Mouse (Mus musculus) hindbrain, embryonic 13.5 days (tissue): ENCODE results near the gene Teddm3. TPM values are rescaled to one million over a fixed set of nuclear protein-coding genes. Genes with fewer than 3 reads are reported as not detected.
"Not testable (repeated sequence)": the region's sequence is repeated elsewhere in the genome, so short reads cannot be mapped to it uniquely, and the experiment has no call there.

Experiments used
- ATAC-seq: fragments of 200-750 bp; cut with Nextera tagmentation; 2 replicates; pipeline ENCODE4 v1.8.0; 2017; ENCODE audit warnings: moderate TSS enrichment; ENCODE audit not compliant: low FRiP score
- H3K27ac ChIP-seq: fragments of 300-500 bp; sonication (generic); 2 replicates; pipeline ENCODE4 v1.5.1; 2015; ENCODE audit warnings: inconsistent platforms, mild to moderate bottlenecking, moderate library complexity
- H3K27me3 ChIP-seq: fragments of 300-500 bp; sonication (generic); 2 replicates; pipeline ENCODE4 v1.6.1; 2015; ENCODE audit warnings: mild to moderate bottlenecking, inconsistent platforms
- H3K36me3 ChIP-seq: fragments of 300-500 bp; sonication (generic); 2 replicates; pipeline ENCODE4 v1.6.1; 2015; ENCODE audit warnings: mild to moderate bottlenecking, inconsistent platforms
- H3K4me1 ChIP-seq: fragments of 300-500 bp; sonication (generic); replicated peaks from 2 replicates; pipeline ENCODE4 v1.6.1; 2015; ENCODE audit warnings: inconsistent platforms
- H3K4me2 ChIP-seq: fragments of 300-500 bp; sonication (generic); 2 replicates; pipeline ENCODE4 v1.6.1; 2015; ENCODE audit warnings: inconsistent platforms, mild to moderate bottlenecking, moderate library complexity
- H3K4me3 ChIP-seq: fragments of 300-500 bp; sonication (generic); 2 replicates; pipeline ENCODE4 v1.5.1; 2015; ENCODE audit warnings: mild to moderate bottlenecking, inconsistent platforms
- H3K9ac ChIP-seq: fragments of 300-500 bp; sonication (generic); 2 replicates; pipeline ENCODE4 v1.6.1; 2015; ENCODE audit warnings: mild to moderate bottlenecking, inconsistent platforms
- H3K9me3 ChIP-seq: fragments of 300-500 bp; sonication (generic); 2 replicates; pipeline ENCODE4 v1.6.1; 2016; ENCODE audit warnings: inconsistent platforms
- WGBS: fragments of 180-500 bp; shearing (Covaris S2); methylation state at CpG from one replicate; pipeline ENCODE4 v1.1.7; 2015; 5-methylcytosine and 5-hydroxymethylcytosine counted together
- polyA plus RNA-seq: library from polyadenylated mRNA; unstranded; fragments of >200 nt; fragmentation: Nextera tagmentation; extraction: Ambion mirVana; gene quantifications from 2 replicates; pipeline ENCODE4 v1.2.1, GENCODE M21; 2015

Gene Teddm3
- polyA plus RNA-seq, 1 experiment from 2014 or later, result 0.19 TPM

DNA sequence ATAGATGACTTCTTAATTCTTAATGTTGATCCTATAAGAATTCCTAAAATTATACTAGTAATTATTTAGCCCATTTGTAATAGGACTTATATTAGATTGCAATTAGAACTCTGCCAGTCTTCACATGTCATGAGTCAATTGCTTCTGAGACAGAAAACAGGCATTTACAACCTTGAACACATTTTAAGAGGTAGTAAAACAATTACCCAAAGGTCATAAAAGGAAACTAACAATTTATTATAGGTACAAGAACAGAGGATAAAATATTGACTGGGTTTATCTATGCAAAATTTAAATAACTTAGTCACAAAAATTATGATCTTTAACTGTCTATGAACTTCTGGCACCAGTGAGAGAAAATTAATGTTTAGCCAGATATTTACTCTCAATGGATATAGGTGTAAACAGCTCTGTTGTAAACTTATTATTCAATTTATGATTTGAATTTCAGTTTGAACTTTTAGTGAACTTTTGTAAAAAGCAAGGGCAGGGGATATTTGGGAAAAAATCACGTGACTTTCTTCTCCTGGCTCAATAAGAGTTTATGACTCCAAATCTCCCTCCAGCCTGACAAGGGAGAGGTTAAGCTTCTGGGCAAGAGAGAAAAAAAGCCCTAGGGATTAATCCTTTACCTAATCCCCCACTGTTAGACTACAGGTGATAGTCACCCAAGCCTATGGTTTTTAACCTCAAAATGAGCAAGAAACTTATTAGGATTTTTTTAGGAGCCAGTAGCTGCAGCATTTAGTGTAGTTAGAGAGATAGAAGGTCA is 17.3 kb downstream of the Teddm3 start:
- Histone ChIP-seq H3K4me2 (no peak overlapping the region), H3K36me3 (no peaks in the 10 kb centered on the region), H3K27me3 (no peaks in the 10 kb centered on the region), H3K9ac (no peak overlapping the region), H3K27ac (no peak overlapping the region), H3K9me3 (no peaks in the 10 kb centered on the region), H3K4me3 (no peak overlapping the region), H3K4me1 (no peaks in the 10 kb centered on the region)
- no peak for ATAC-seq
- WGBS, result 54% methylated on average over 1 of the region's 1 CpGs

DNA sequence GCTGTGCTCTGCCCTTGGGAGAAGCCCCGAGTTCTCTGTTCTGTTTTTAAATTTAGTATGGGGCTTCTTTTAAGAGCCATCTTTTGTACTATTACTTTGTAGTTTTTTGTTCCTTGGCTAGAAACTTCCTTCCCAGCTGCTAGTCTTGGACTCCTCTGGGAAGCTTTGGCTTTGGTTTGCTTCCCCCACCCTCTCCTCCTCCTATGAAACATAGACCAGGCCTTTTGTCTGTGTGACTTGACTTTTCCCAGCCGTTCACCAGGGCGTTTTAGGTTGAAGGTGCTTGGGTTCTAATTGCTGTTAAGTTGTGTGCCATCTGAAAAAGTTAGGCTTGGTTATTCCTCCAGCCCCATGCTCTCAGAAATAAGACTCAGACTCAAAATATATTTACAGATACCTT is 26.1 kb downstream of the Teddm3 start:
- H3K27me3 ChIP-seq, H3K4me1 ChIP-seq, H3K9me3 ChIP-seq, H3K9ac ChIP-seq, ATAC-seq, H3K4me3 ChIP-seq, H3K36me3 ChIP-seq, H3K4me2 ChIP-seq, H3K27ac ChIP-seq: not testable (repeated sequence)
- 80% methylated on average over 3 of the region's 3 CpGs for WGBS

DNA sequence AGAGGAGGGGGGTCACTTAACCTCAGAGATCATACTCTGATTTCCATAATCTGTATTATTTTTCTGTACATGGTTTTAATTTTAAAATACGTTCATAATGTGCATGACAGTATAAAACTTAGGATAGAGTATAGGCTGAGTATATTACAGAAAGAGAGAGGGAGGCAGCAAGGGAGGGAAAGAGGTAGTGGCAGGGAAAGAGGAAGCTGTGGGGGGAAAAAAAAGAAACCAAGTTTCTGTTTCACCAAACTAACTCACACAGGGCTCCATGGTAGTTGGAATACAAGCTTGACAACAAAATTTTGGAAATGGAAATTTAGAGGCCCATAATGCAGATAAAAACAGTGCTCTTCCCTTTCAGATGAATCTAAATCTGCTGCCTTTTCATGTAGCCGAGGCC is 31.0 kb downstream of the Teddm3 start:
- not testable (repeated sequence) for H3K9ac ChIP-seq, ATAC-seq, H3K27ac ChIP-seq, H3K4me1 ChIP-seq, H3K4me3 ChIP-seq, H3K36me3 ChIP-seq, H3K4me2 ChIP-seq, H3K27me3 ChIP-seq, H3K9me3 ChIP-seq
- WGBS, result 82% methylated on average over 2 of the region's 2 CpGs

DNA sequence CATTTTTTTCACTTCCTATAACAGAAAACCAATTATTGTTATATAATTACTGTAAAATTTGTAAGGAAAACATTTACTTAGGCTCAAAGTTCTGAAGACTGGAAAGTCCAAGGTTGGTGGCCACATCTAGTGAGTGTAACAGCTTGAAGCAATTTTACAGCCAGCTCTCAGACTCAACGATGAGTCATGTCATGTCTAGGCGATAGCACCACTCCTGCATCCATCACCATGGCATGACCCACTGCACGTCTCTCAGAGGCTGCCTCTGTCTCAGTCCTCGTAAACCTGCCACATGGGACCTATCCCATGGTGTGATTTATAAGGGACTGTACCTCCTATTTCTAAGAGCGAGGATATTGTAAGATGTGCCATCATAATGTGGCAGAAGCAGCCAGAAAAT is 37.7 kb downstream of the Teddm3 start:
- Histone ChIP-seq H3K4me3 (no peak overlapping the region), H3K4me1 (no peaks in the 10 kb centered on the region), H3K36me3 (no peaks in the 10 kb centered on the region), H3K27me3 (no peaks in the 10 kb centered on the region), H3K4me2 (no peak overlapping the region), H3K9ac (no peak overlapping the region), H3K9me3 (no peaks in the 10 kb centered on the region), H3K27ac (no peak overlapping the region)
- ATAC-seq, result no peak
- WGBS, result 76% methylated on average over 5 of the region's 5 CpGs

DNA sequence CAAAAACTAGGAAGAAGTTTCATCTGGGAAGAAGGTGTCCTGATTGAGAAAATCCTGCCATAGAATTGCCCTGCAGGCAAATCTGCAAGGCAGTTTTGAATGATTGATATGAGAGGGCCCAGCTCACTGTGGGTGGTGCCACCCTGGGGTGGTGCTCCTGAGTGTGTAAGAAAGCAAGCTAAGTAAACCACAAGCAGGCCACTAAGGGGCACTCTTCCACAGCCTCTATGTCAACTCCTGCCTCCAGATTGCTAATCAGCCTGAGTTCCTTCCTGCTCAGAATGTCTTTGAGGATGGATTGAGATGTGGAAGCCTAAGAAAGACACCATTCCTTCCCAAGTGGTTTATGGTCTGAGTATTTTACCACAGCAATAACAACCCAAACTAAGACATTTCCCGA is 44.3 kb downstream of the Teddm3 start:
- H3K9ac ChIP-seq, result no peak overlapping the region
- WGBS, result 91% methylated on average over 1 of the region's 1 CpGs
- no peaks in the 10 kb centered on the region for H3K4me1 ChIP-seq
- H3K36me3 ChIP-seq, result no peaks in the 10 kb centered on the region
- ATAC-seq, result no peak
- H3K4me2 ChIP-seq, result no peak overlapping the region
- no peak overlapping the region for H3K27ac ChIP-seq
- H3K27me3 ChIP-seq, result no peaks in the 10 kb centered on the region
- no peak overlapping the region for H3K4me3 ChIP-seq
- H3K9me3 ChIP-seq, result no peaks in the 10 kb centered on the region

Other genes with a start within 250 kb of the Teddm3 start
- 13.3 and 14.7 TPM in 2 replicates for gene Ephb3, start 50.8 kb upstream of the Teddm3 start, polyA plus RNA-seq